Mouse (Mus musculus) hindbrain, embryonic 12.5 days (tissue): ENCODE measurements around the gene Atxn1. TPM values are rescaled to one million over a fixed set of nuclear protein-coding genes. Genes with fewer than 3 reads are reported as not detected.

Source experiments
- ATAC-seq: fragments of 200-750 bp; cut with Nextera tagmentation; 2 replicates; pipeline ENCODE4 v1.8.0; 2017; ENCODE audit warnings: moderate TSS enrichment; ENCODE audit not compliant: low FRiP score
- H3K27ac ChIP-seq: fragments of 300-500 bp; sonication (generic); 2 replicates; pipeline ENCODE4 v1.5.1; 2016; ENCODE audit warnings: mild to moderate bottlenecking
- H3K27me3 ChIP-seq: fragments of 300-500 bp; sonication (generic); 2 replicates; pipeline ENCODE4 v1.6.1; 2016; ENCODE audit warnings: mild to moderate bottlenecking
- H3K36me3 ChIP-seq: fragments of 300-500 bp; sonication (generic); 2 replicates; pipeline ENCODE4 v1.6.1; 2016; ENCODE audit warnings: mild to moderate bottlenecking
- H3K4me1 ChIP-seq: fragments of 300-500 bp; sonication (generic); 2 replicates; pipeline ENCODE4 v1.6.1; 2016
- H3K4me2 ChIP-seq: fragments of 300-500 bp; sonication (generic); replicated peaks from 2 replicates; pipeline ENCODE4 v1.6.1; 2016; ENCODE audit warnings: mild to moderate bottlenecking
- H3K4me3 ChIP-seq: fragments of 300-500 bp; sonication (generic); 2 replicates; pipeline ENCODE4 v1.5.1; 2016; ENCODE audit warnings: mild to moderate bottlenecking
- H3K9ac ChIP-seq: fragments of 300-500 bp; sonication (generic); 2 replicates; pipeline ENCODE4 v1.6.1; 2016; ENCODE audit warnings: mild to moderate bottlenecking, moderate library complexity
- H3K9me3 ChIP-seq: fragments of 300-500 bp; sonication (generic); replicated peaks from 2 replicates; pipeline ENCODE4 v1.6.1; 2016; ENCODE audit warnings: mild to moderate bottlenecking
- WGBS: fragments of 180-500 bp; shearing (Covaris S2); methylation state at CpG from one replicate; pipeline ENCODE4 v1.1.7; 2016; 5-methylcytosine and 5-hydroxymethylcytosine counted together
- polyA plus RNA-seq: library from polyadenylated mRNA; unstranded; fragments of >200 nt; fragmentation: Nextera tagmentation; extraction: Ambion mirVana; gene quantifications from 2 replicates; pipeline ENCODE4 v1.2.1, GENCODE M21; 2016

The Atxn1 gene
- polyA plus RNA-seq, 1 experiment from 2014 or later, result 5.0 TPM

DNA sequence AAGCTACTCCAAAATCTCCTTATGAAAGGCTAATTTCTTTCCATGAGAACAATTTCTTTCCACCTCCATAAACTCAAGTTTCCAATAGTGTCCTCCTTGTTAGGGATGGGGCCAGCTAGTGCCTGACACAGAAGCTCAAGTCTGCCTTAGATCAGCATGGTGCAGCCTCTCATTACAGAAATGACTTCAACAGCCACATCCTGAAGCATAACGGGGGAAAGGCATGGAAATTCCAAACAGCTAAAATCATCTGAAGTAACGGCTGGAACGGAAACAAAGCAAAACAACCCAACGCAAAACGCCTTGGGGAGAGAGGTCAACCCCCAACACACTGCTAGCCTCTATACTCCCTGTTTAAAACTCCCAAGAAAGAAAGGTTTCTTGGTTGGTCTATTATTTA is 284.2 kb downstream of the Atxn1 start:
- WGBS, result 85% methylated on average over 5 of the region's 5 CpGs
- H3K27me3 ChIP-seq, result no peaks in the 10 kb centered on the region
- no peak for ATAC-seq

DNA sequence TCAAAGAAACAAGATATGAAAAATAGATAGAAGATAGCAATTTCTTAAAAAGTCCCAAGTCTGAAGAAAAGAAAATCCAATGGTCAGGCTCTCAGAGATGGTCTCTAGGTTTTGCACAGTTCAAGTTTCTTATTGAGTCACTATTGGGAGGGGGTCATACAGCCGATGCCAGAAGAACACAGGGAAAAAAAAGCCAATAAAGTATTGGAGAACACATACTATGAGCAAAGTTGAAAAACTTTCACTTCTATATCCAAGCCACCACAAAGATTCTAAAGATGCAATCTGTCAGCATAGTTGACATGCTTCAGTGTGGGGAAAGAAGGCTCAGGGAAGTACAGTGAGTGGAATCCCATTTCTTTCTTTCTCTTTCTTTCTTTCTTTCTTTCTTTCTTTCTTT is 285.7 kb downstream of the Atxn1 start:
- Histone ChIP-seq H3K27ac (no peak overlapping the region), H3K27me3 (no peaks in the 10 kb centered on the region), H3K4me3 (no peak overlapping the region), H3K4me1 (no peaks in the 10 kb centered on the region), H3K36me3 (no peaks in the 10 kb centered on the region), H3K9ac (no peak overlapping the region), H3K9me3 (no peaks in the 10 kb centered on the region), H3K4me2 (no peak overlapping the region)
- ATAC-seq, result no peak
- 92% methylated on average over 1 of the region's 1 CpGs for WGBS

More for the DNA sequence above, 284.2 kb downstream of the Atxn1 start:
- Histone ChIP-seq H3K4me2 (no peak overlapping the region), H3K4me3 (no peak overlapping the region), H3K27ac (no peak overlapping the region), H3K9me3 (no peaks in the 10 kb centered on the region), H3K9ac (no peak overlapping the region), H3K36me3 (no peaks in the 10 kb centered on the region), H3K4me1 (no peaks in the 10 kb centered on the region)

DNA sequence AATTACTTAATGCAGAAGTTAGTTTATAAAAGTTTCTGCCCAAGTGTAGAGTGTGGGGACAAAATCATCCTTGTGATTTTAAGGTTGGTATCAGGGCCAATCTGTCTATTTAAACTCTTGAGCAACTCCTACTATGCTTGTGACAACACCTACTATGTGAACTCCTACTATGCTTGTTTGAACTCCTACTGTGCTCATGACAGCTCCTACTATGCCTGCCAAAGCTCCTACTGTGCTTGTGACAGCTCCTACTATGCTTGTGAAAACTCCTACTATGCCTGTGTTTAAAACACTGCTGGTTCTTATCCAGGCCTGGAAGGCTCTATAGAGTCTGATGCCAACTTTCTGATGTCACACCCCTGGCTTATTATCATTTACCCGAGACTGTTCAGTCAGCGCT is 292.2 kb downstream of the Atxn1 start:
- 50% methylated on average over 2 of the region's 2 CpGs for WGBS
- no peaks in the 10 kb centered on the region for H3K4me1 ChIP-seq
- H3K9me3 ChIP-seq, result no peaks in the 10 kb centered on the region
- H3K4me2 ChIP-seq, result no peak overlapping the region
- no peak overlapping the region for H3K9ac ChIP-seq
- H3K4me3 ChIP-seq, result no peak overlapping the region
- ATAC-seq, result no peak
- H3K27ac ChIP-seq, result no peak overlapping the region
- no peaks in the 10 kb centered on the region for H3K36me3 ChIP-seq
- no peaks in the 10 kb centered on the region for H3K27me3 ChIP-seq

DNA sequence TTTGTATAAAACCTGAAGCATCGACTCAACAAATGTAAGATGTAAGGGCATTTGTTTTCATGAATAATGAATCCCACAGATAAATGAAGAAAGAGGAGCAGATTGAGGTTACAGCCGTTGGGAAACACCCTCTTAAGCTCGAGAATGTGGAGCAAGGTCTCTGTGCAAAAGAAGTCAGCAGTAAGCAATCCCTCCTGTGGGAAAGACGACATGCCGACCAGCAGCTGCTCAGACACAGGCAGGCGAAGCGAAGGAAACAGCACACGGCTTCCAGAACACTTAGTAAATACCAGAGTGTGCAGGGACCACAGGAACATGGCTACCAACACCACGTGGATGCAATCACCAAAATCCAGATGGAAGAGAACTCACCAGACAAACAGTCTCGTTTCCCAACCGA is 294.8 kb downstream of the Atxn1 start:
- no peaks in the 10 kb centered on the region for H3K4me1 ChIP-seq
- no peaks in the 10 kb centered on the region for H3K9me3 ChIP-seq
- H3K4me3 ChIP-seq, result no peak overlapping the region
- H3K36me3 ChIP-seq, result no peaks in the 10 kb centered on the region
- no peaks in the 10 kb centered on the region for H3K27me3 ChIP-seq
- no peak overlapping the region for H3K4me2 ChIP-seq
- H3K27ac ChIP-seq, result no peak overlapping the region
- WGBS, result 77% methylated on average over 11 of the region's 11 CpGs
- ATAC-seq, result no peak
- no peak overlapping the region for H3K9ac ChIP-seq

DNA sequence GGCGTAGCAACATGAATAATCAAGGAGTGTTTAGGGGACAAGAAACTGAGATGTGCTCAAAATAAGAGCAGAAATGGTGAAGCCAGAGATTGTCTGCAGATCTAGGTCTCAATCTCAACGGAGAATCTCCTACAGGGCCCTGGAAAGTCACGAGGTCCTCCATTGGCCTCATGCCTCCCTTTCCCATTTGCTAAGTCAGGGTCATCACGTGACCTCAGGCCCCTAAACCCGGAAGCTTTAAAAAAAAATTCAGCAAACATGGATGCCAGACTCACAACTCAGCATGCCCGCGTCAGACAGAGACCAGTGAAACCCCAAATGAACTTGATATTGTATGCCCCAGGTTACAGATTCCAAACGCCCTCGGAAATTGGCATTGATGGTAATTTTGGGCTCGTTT is 302.0 kb downstream of the Atxn1 start:
- no peak overlapping the region for H3K4me2 ChIP-seq
- no peak for ATAC-seq
- H3K27ac ChIP-seq, result no peak overlapping the region
- no peak overlapping the region for H3K9ac ChIP-seq
- H3K4me3 ChIP-seq, result no peak overlapping the region
- H3K4me1 ChIP-seq, result peaks cover 5% of the 10 kb centered on the region; the same call in 1 of the 2 replicates
- H3K36me3 ChIP-seq, result no peaks in the 10 kb centered on the region
- H3K9me3 ChIP-seq, result no peaks in the 10 kb centered on the region
- 91% methylated on average over 10 of the region's 10 CpGs for WGBS
- no peaks in the 10 kb centered on the region for H3K27me3 ChIP-seq

DNA sequence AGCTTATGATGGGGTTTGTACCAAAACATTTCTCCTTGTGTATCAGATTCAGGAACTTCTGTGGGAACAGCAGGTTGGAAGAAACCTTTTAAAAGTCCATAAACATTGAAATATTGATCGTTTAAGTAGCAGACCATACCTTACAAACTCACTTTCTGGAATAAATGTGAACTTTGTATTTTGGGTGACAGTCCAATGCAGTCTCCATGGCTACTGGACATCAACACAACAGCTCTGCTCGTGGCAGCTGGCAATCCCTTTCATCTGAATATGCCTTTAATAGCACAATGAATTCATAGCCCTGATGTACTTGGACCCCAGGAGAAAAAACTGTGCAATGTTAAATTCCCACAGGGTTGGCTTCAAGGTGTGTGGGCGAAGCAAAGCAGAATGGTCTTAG is 302.6 kb downstream of the Atxn1 start:
- WGBS, result 65% methylated on average over 3 of the region's 3 CpGs
- Histone ChIP-seq H3K4me2 (no peak overlapping the region), H3K27ac (no peak overlapping the region), H3K36me3 (no peaks in the 10 kb centered on the region), H3K4me3 (no peak overlapping the region), H3K4me1 (peaks cover 5% of the 10 kb centered on the region; the same call in 1 of the 2 replicates), H3K9ac (no peak overlapping the region), H3K27me3 (no peaks in the 10 kb centered on the region), H3K9me3 (no peaks in the 10 kb centered on the region)
- no peak for ATAC-seq

DNA sequence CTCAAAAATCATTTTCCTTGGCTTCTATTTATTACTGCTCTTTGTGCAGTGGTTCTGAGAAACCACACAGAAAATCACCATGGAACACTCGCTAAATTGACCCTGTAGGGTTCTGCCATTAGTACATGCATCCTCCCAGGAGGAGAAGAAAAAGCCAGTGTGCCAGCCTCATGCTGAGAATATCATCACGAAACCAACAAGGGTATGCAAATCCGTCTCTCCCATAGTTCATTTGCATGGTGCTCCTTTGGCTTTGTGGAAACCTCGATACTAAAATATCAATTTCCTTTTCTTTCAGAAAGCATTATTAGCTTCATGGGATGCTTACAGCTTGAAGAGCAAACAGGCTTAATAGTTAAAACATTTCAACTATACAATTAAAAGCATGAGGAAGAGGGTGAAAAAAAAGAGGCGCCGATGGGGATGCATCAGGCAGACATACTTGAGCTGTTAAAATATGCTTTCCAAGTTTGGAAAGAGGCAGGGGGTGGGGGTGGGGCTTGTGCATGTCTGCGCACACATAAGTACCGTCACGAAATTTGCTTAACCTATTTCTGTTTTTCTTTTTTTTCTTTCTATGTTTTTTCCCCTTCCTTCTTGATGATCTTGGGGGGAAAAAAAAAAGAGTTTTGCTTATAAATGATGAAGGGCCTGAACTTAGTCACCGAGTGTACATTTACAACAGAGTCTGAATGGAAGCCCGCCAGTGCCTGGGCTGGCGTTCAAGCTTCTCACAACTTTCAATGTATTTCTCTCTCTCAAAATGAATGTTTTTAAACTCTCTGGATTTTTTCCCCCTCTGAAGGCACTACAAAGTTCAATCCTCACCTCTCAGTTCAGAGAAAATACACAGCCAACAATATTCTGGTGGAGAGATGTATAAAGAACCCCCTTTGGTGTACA is 303.3 kb downstream of the Atxn1 start:
- ATAC-seq, result no peak

DNA sequence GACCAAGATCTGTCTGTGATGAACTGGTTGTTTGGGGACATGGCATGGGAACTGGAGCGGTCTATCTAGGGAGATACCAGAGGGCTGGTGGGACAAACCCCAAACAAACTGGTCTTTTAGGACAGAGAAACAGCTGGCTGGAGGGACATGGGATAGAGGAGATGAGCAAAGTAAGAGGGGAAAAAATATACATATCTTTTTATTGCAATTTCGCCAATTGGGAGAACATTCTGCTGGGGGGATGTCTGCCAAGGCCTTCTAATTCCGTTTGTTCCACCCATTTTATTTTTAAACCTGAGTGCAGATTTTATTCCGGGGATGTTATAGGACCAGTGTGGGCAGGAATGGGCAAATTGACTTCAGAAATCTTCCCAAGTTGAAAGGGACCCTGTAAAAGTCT is 305.0 kb downstream of the Atxn1 start:
- Histone ChIP-seq H3K27ac (no peak overlapping the region), H3K4me3 (no peak overlapping the region), H3K4me2 (no peak overlapping the region), H3K36me3 (no peaks in the 10 kb centered on the region), H3K27me3 (no peaks in the 10 kb centered on the region), H3K9me3 (no peaks in the 10 kb centered on the region), H3K4me1 (peaks cover 5% of the 10 kb centered on the region; the same call in 1 of the 2 replicates), H3K9ac (no peak overlapping the region)
- ATAC-seq, result no peak
- WGBS, result 87% methylated on average over 4 of the region's 4 CpGs

More for the DNA sequence above, 303.3 kb downstream of the Atxn1 start:
- Histone ChIP-seq H3K27me3 (no peaks in the 10 kb centered on the region), H3K4me3 (no peak overlapping the region), H3K4me1 (peaks cover 5% of the 10 kb centered on the region; the same call in 1 of the 2 replicates), H3K9ac (no peak overlapping the region), H3K4me2 (0 out of 2 replicates have a peak overlapping the region, but pooled peaks have one; percentile 3), H3K27ac (no peak overlapping the region), H3K9me3 (no peaks in the 10 kb centered on the region), H3K36me3 (no peaks in the 10 kb centered on the region)
- 68% methylated on average over 12 of the region's 12 CpGs for WGBS

DNA sequence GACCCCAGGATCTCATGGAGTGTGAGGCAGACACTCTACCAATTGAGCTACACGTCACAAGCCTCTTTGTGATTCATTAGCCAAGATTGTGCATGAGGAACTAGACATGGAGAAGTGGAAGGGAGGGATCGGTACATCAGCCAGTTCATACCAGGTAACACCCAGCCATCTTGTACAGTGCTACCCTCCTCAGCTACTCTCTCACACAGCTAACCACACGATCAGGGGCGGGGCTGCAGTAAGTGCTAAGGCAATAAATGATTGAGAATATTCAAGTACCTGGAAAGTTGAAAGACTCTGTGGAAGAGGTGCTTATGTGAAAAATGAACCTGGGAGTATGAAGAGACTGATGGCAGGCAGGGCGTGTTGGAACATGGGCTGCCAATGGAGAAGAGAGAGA is 306.5 kb downstream of the Atxn1 start:
- 96% methylated on average over 5 of the region's 5 CpGs for WGBS
- no peak overlapping the region for H3K9ac ChIP-seq
- no peak overlapping the region for H3K27ac ChIP-seq
- no peaks in the 10 kb centered on the region for H3K27me3 ChIP-seq
- H3K9me3 ChIP-seq, result no peaks in the 10 kb centered on the region
- no peak for ATAC-seq
- no peak overlapping the region for H3K4me3 ChIP-seq
- peaks cover 5% of the 10 kb centered on the region; the same call in 1 of the 2 replicates for H3K4me1 ChIP-seq
- H3K36me3 ChIP-seq, result no peaks in the 10 kb centered on the region
- no peak overlapping the region for H3K4me2 ChIP-seq

DNA sequence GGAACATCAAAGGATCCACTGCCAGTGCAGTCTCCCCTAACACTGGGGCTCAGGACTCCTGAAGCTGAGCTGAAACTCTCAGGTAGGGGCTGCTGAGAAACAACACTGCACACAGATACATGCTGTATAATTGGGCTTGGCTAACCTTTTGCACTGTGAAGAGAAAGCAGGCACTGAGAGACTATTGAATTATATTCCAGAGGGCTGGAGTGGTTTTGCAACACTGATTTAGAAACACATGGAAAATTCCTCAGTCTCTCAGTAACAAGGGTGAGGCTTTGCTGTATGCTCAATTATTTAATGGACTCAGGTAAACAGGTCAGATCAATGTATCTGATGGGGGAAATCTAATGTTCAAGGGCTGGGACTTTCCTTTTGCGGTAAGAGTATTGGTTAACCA is 307.6 kb downstream of the Atxn1 start:
- H3K9me3 ChIP-seq, result no peaks in the 10 kb centered on the region
- no peak overlapping the region for H3K27ac ChIP-seq
- WGBS, result 90% methylated on average over 1 of the region's 1 CpGs
- H3K4me1 ChIP-seq, result peaks cover 5% of the 10 kb centered on the region; the same call in 1 of the 2 replicates
- no peak for ATAC-seq
- no peaks in the 10 kb centered on the region for H3K27me3 ChIP-seq
- no peak overlapping the region for H3K9ac ChIP-seq
- no peak overlapping the region for H3K4me3 ChIP-seq
- H3K4me2 ChIP-seq, result no peak overlapping the region
- no peaks in the 10 kb centered on the region for H3K36me3 ChIP-seq

DNA sequence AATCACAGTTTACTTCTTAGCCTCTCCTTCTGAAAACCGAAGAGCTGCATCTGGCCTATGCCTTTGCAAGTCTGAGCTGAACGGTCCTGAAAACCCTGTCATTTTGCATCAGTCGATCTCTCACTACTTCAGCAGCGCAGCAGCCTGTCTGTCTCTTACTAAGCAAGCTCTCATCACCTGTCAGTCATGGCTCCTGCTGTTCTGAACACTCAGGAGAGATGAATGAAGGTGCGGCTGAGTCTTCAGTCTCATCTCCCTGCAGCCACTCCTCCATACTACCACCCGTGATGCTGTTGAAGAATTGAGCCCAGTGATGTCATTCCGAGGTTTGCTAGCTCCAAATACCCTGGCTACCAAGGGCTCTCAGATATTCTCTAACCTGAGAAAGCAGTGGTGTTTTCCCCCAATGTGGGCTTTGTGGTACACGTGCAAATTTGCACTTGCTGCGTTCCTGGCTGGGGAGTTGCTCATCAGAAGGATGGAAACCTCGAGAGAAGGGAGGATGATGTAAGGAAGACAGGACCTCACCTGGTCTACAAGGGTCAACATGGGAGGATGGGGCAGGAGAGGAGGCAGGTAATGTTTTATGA is 313.1 kb downstream of the Atxn1 start:
- H3K27ac ChIP-seq, result no peak overlapping the region
- H3K4me2 ChIP-seq, result no peak overlapping the region
- 82% methylated on average over 10 of the region's 10 CpGs for WGBS
- no peaks in the 10 kb centered on the region for H3K4me1 ChIP-seq
- no peak overlapping the region for H3K9ac ChIP-seq
- no peaks in the 10 kb centered on the region for H3K36me3 ChIP-seq
- H3K9me3 ChIP-seq, result no peaks in the 10 kb centered on the region
- no peak overlapping the region for H3K4me3 ChIP-seq
- ATAC-seq, result no peak
- no peaks in the 10 kb centered on the region for H3K27me3 ChIP-seq

DNA sequence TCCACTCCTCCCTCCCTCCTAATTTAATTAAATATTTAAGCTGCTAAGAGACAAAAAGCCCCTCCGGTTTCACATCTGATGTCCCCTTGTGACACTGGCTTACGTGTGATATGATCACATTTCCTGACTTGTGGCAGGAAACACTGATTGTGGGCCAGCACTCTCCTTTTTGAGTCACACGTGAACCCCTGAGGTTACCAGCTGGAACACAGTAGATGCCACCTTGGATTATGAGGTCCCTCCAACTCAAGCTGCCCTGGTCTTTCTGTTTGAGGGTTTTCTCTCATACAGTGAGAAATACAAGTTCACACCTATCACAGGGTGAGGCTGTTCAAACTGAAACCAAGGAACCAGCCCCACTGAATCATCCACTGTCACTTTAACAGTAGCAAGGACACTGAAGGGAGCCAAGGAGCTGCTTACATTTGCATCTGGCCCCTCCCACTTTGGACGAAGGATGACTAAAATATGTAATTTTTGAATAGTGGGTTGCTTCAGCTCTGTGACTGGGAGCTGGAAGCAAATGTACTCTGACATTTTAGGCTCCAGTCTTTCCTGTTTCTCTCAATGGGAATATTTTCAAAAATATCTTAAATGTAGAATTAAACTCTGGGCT is 315.5 kb downstream of the Atxn1 start:
- no peaks in the 10 kb centered on the region for H3K9me3 ChIP-seq
- no peak overlapping the region for H3K4me3 ChIP-seq
- H3K4me1 ChIP-seq, result no peaks in the 10 kb centered on the region
- H3K27ac ChIP-seq, result no peak overlapping the region
- no peak for ATAC-seq
- no peak overlapping the region for H3K4me2 ChIP-seq
- no peak overlapping the region for H3K9ac ChIP-seq
- WGBS, result 81% methylated on average over 4 of the region's 4 CpGs
- no peaks in the 10 kb centered on the region for H3K27me3 ChIP-seq
- no peaks in the 10 kb centered on the region for H3K36me3 ChIP-seq
